In the genomic region with DNA sequence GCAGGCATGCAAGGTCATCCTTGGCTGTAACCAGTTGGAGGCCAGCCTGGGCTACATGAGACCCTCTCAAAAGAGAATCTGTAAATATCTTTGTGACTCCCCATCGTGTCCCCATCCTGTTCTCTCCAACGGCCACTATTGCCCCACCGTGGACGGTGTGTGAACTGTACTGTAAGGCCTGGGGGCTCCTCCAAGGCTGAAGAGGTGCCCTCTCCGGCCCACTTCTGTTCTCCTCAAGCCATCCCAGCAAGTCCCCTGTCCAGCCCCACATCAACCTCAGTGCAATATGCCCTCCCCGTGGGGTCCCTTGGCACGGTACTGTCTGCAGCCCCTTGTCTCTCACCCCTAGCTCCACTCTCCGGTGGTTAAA, we compare ENCODE assay signal across 8 mouse cellular contexts. TPM values are rescaled to one million over a fixed set of nuclear protein-coding genes. Genes with fewer than 3 reads are reported as not detected.
DNase-seq lines count a peak whose midpoint lies in the region; ATAC-seq and TF ChIP-seq lines count a peak whose summit lies in the region.

No protein-coding gene starts in this region.

- H3K4me3 ChIP-seq in kidney, embryonic 14.5 days (ENCODE audit: low read length) = peak overlapping the region; percentile 99; the same call in 1 of the 2 replicates
- peak overlapping the region; percentile 70 to 74; a peak in 3 of 4 replicates for H3K4me3 ChIP-seq in ES-E14 (ENCODE audit: insufficient read depth in 1 of 2, low read depth in 1 of 2, low read length in 2 of 2, poor library complexity in 1 of 2, severe bottlenecking in 1 of 2)
- H3K4me3 ChIP-seq in embryonic facial prominence, embryonic 14.5 days (ENCODE audit: low read depth, low read length) = peak overlapping the region; percentile 97
- peak overlapping the region; percentile 84 for H3K4me3 ChIP-seq in intestine, embryonic 15.5 days (replicated peaks)
- H3K4me3 ChIP-seq in neural tube, embryonic 13.5 days = peak overlapping the region; percentile 90

- peak overlapping the region; percentile 93; the same call in 1 of the 2 replicates for H3K9ac ChIP-seq in kidney, embryonic 14.5 days (ENCODE audit: low read depth, low read length)
- peak overlapping the region; percentile 83; the same call in 1 of the 2 replicates for H3K9ac ChIP-seq in ES-E14 (ENCODE audit: insufficient read depth, low read depth, low read length, poor library complexity, severe bottlenecking)
- H3K9ac ChIP-seq in embryonic facial prominence, embryonic 14.5 days (ENCODE audit: low read depth, low read length) = peak overlapping the region; percentile 66
- H3K9ac ChIP-seq in intestine, embryonic 15.5 days = peak overlapping the region; percentile 52
- H3K9ac ChIP-seq in neural tube, embryonic 13.5 days = peak overlapping the region; percentile 53

- no peak for DNase-seq in kidney, adult 11 months
- DNase-seq in ES-E14 (ENCODE audit: low read depth, low spot score) = no peak
- no peak for DNase-seq in embryonic facial prominence, embryonic 14.5 days (ENCODE audit: low spot score)
- DNase-seq in spleen, postnatal 14 days (ENCODE audit: low spot score in 2 of 2) = no peak
- no peak for DNase-seq in gastrocnemius, postnatal 25 days

- peak overlapping the region; percentile 76 for H3K4me2 ChIP-seq in kidney, embryonic 14.5 days (replicated peaks; ENCODE audit: low read depth, low read length)
- peak overlapping the region; percentile 72 for H3K4me2 ChIP-seq in embryonic facial prominence, embryonic 14.5 days (ENCODE audit: low read depth, low read length)
- H3K4me2 ChIP-seq in intestine, embryonic 15.5 days (replicated peaks) = peak overlapping the region; percentile 66
- peak overlapping the region; percentile 87 for H3K4me2 ChIP-seq in neural tube, embryonic 13.5 days

- ATAC-seq in kidney, embryonic 14.5 days (ENCODE audit: low FRiP score, low TSS enrichment) = no peak
- ATAC-seq in embryonic facial prominence, embryonic 14.5 days (ENCODE audit: low read depth) = no peak
- no peak for ATAC-seq in intestine, embryonic 15.5 days
- ATAC-seq in neural tube, embryonic 13.5 days (ENCODE audit: low read depth) = no peak

- peaks cover 49% of the 10 kb centered on the region for H3K36me3 ChIP-seq in kidney, embryonic 14.5 days (ENCODE audit: control insufficient read depth, insufficient read depth, low read length)
- peaks cover 41% of the 10 kb centered on the region for H3K36me3 ChIP-seq in ES-E14 (ENCODE audit: control insufficient read depth, insufficient read depth, low read length, poor library complexity, severe bottlenecking)
- H3K36me3 ChIP-seq in embryonic facial prominence, embryonic 14.5 days (ENCODE audit: control insufficient read depth, insufficient read depth, low read length) = peaks cover 58% of the 10 kb centered on the region
- H3K36me3 ChIP-seq in intestine, embryonic 15.5 days = peaks cover 38% of the 10 kb centered on the region
- H3K36me3 ChIP-seq in neural tube, embryonic 13.5 days = peaks cover 66% of the 10 kb centered on the region

- peaks cover 32% of the 10 kb centered on the region for H3K4me1 ChIP-seq in kidney, embryonic 14.5 days (ENCODE audit: control insufficient read depth, insufficient read depth, low read length)
- peaks cover 0 to 22% of the 10 kb centered on the region in 2 experiments; a peak in 2 of 4 replicates for H3K4me1 ChIP-seq in ES-E14 (ENCODE audit: control insufficient read depth in 2 of 2, insufficient read depth in 2 of 2, low read length in 2 of 2, poor library complexity in 1 of 2)
- peaks cover 12% of the 10 kb centered on the region; the same call in 1 of the 2 replicates for H3K4me1 ChIP-seq in embryonic facial prominence, embryonic 14.5 days (ENCODE audit: control insufficient read depth, insufficient read depth, low read length)
- H3K4me1 ChIP-seq in intestine, embryonic 15.5 days (replicated peaks) = peaks cover 47% of the 10 kb centered on the region
- peaks cover 37% of the 10 kb centered on the region for H3K4me1 ChIP-seq in neural tube, embryonic 13.5 days (replicated peaks)

- H3K9me3 ChIP-seq in kidney, embryonic 14.5 days (ENCODE audit: control insufficient read depth, low read length) = no peaks in the 10 kb centered on the region
- H3K9me3 ChIP-seq in ES-E14 (ENCODE audit: control insufficient read depth, insufficient read depth, low read depth, low read length) = no peaks in the 10 kb centered on the region
- H3K9me3 ChIP-seq in embryonic facial prominence, embryonic 14.5 days (ENCODE audit: control insufficient read depth, low read length) = no peaks in the 10 kb centered on the region
- H3K9me3 ChIP-seq in intestine, embryonic 15.5 days = no peaks in the 10 kb centered on the region
- H3K9me3 ChIP-seq in neural tube, embryonic 13.5 days = no peaks in the 10 kb centered on the region

- H3K27me3 ChIP-seq in kidney, embryonic 14.5 days (ENCODE audit: control insufficient read depth, insufficient read depth, low read length) = no peaks in the 10 kb centered on the region
- H3K27me3 ChIP-seq in embryonic facial prominence, embryonic 14.5 days (replicated peaks; ENCODE audit: control insufficient read depth, insufficient read depth, low read length) = no peaks in the 10 kb centered on the region
- H3K27me3 ChIP-seq in intestine, embryonic 15.5 days (replicated peaks) = no peaks in the 10 kb centered on the region
- H3K27me3 ChIP-seq in neural tube, embryonic 13.5 days = no peaks in the 10 kb centered on the region

- 34% methylated on average over 8 of the region's 8 CpGs for WGBS in kidney, embryonic 14.5 days
- WGBS in embryonic facial prominence, embryonic 14.5 days = 33% methylated on average over 8 of the region's 8 CpGs
- WGBS in intestine, embryonic 15.5 days = 37% methylated on average over 8 of the region's 8 CpGs
- 33% methylated on average over 8 of the region's 8 CpGs for WGBS in neural tube, embryonic 13.5 days

- in situ Hi-C loops in ES-E14 (cut with MboI; ENCODE audit: low sequenced_read_pairs in 2 of 2, unreplicated experiment in 2 of 2) = no loop called here

- peak overlapping the region; percentile 85 for H3K27ac ChIP-seq in kidney, embryonic 14.5 days (ENCODE audit: low read depth, low read length)
- no peak overlapping the region for H3K27ac ChIP-seq in ES-E14 (ENCODE audit: insufficient read depth, low read depth, low read length, poor library complexity, severe bottlenecking)
- H3K27ac ChIP-seq in embryonic facial prominence, embryonic 14.5 days (replicated peaks; ENCODE audit: low read depth, low read length) = peak overlapping the region; percentile 93
- H3K27ac ChIP-seq in intestine, embryonic 15.5 days = peak overlapping the region; percentile 84; the same call in 1 of the 2 replicates
- peak overlapping the region; percentile 89 for H3K27ac ChIP-seq in neural tube, embryonic 13.5 days (replicated peaks)

TF ChIP-seq in ES-E14, 5 proteins besides CTCF, POLR2A, EP300 and RAD21:
- TF ChIP-seq HCFC1 (IDR thresholded peaks at IDR 0.05; ENCODE audit: borderline replicate concordance, insufficient read depth, low read length) (no peak), ZC3H11A (IDR thresholded peaks at IDR 0.05; ENCODE audit: borderline replicate concordance, low read depth, low read length) (no peak), CHD2 (IDR thresholded peaks at IDR 0.05; ENCODE audit: low read depth, low read length) (no peak), ZNF384 (IDR thresholded peaks at IDR 0.05; ENCODE audit: low read depth, low read length) (no peak), MAFK (IDR thresholded peaks at IDR 0.05; ENCODE audit: insufficient read depth, low read depth, low read length) (no peak)

RNA-seq across cellular contexts. Expression of a gene that starts 1.6 kb away (rescaled TPM):
- 21.4 and 29.6 TPM in 2 replicates for polyA plus RNA-seq in kidney, embryonic 14.5 days (2014; fragmentation: Nextera tagmentation; extraction: Ambion mirVana)
- 53.1 and 54.9 TPM in 2 replicates for total RNA-seq in ES-E14 (2012; rRNA removed)
- polyA plus RNA-seq in embryonic facial prominence, embryonic 14.5 days (2014; fragmentation: Nextera tagmentation; extraction: Ambion mirVana) = 27.0 and 27.5 TPM in 2 replicates
- 38.7 and 39.5 TPM in 2 replicates for polyA plus RNA-seq in intestine, embryonic 15.5 days (2015; fragmentation: Nextera tagmentation; extraction: Ambion mirVana)
- polyA plus RNA-seq in neural tube, embryonic 13.5 days (2015; fragmentation: Nextera tagmentation; extraction: Ambion mirVana) = 32.5 and 42.5 TPM in 2 replicates
- total RNA-seq in gastrocnemius, postnatal 25 days (2021) = 1 to 10 TPM; 7.9 to 8.3 TPM

RNA-seq across cellular contexts. Expression of a gene that starts 9.2 kb away (rescaled TPM):
- 8.7 and 10.1 TPM in 2 replicates for polyA plus RNA-seq in kidney, embryonic 14.5 days (2014; fragmentation: Nextera tagmentation; extraction: Ambion mirVana)
- 2.3 and 4.5 TPM in 2 replicates for total RNA-seq in ES-E14 (2012; rRNA removed)
- 6.7 and 8.7 TPM in 2 replicates for polyA plus RNA-seq in embryonic facial prominence, embryonic 14.5 days (2014; fragmentation: Nextera tagmentation; extraction: Ambion mirVana)
- polyA plus RNA-seq in intestine, embryonic 15.5 days (2015; fragmentation: Nextera tagmentation; extraction: Ambion mirVana) = 21.3 and 21.7 TPM in 2 replicates
- 4.5 and 4.8 TPM in 2 replicates for polyA plus RNA-seq in neural tube, embryonic 13.5 days (2015; fragmentation: Nextera tagmentation; extraction: Ambion mirVana)
- total RNA-seq in gastrocnemius, postnatal 25 days (2021) = under 1 TPM; 0.83 to 1.00 TPM

RNA-seq across cellular contexts. Expression of a gene that starts 23.8 kb away (rescaled TPM):
- polyA plus RNA-seq in kidney, embryonic 14.5 days (2014; fragmentation: Nextera tagmentation; extraction: Ambion mirVana) = 0.05 and 0.07 TPM in 2 replicates
- total RNA-seq in ES-E14 (2012; rRNA removed) = 0.09 and 0.16 TPM in 2 replicates
- polyA plus RNA-seq in embryonic facial prominence, embryonic 14.5 days (2014; fragmentation: Nextera tagmentation; extraction: Ambion mirVana) = 0.04 and 0.14 TPM in 2 replicates
- polyA plus RNA-seq in intestine, embryonic 15.5 days (2015; fragmentation: Nextera tagmentation; extraction: Ambion mirVana) = 0.06 TPM in 1 of 2 replicates, not detected in the other
- not detected in 2 replicates for polyA plus RNA-seq in neural tube, embryonic 13.5 days (2015; fragmentation: Nextera tagmentation; extraction: Ambion mirVana)
- 1 to 10 TPM; 1.0 to 1.3 TPM for total RNA-seq in gastrocnemius, postnatal 25 days (2021)

RNA-seq across cellular contexts. Expression of a gene that starts 26.6 kb away (rescaled TPM):
- polyA plus RNA-seq in kidney, embryonic 14.5 days (2014; fragmentation: Nextera tagmentation; extraction: Ambion mirVana) = 25.4 and 60.7 TPM in 2 replicates
- total RNA-seq in ES-E14 (2012; rRNA removed) = 27.3 and 34.6 TPM in 2 replicates
- polyA plus RNA-seq in embryonic facial prominence, embryonic 14.5 days (2014; fragmentation: Nextera tagmentation; extraction: Ambion mirVana) = 48.4 and 56.3 TPM in 2 replicates
- 41.2 and 42.7 TPM in 2 replicates for polyA plus RNA-seq in intestine, embryonic 15.5 days (2015; fragmentation: Nextera tagmentation; extraction: Ambion mirVana)
- 99.3 and 102 TPM in 2 replicates for polyA plus RNA-seq in neural tube, embryonic 13.5 days (2015; fragmentation: Nextera tagmentation; extraction: Ambion mirVana)
- 10 to 100 TPM; 20.3 to 20.6 TPM for total RNA-seq in gastrocnemius, postnatal 25 days (2021)

RNA-seq across cellular contexts. Expression of a gene that starts 27.9 kb away (rescaled TPM):
- 7.6 and 11.6 TPM in 2 replicates for polyA plus RNA-seq in kidney, embryonic 14.5 days (2014; fragmentation: Nextera tagmentation; extraction: Ambion mirVana)
- 5.2 and 15.2 TPM in 2 replicates for total RNA-seq in ES-E14 (2012; rRNA removed)
- 8.1 and 9.9 TPM in 2 replicates for polyA plus RNA-seq in embryonic facial prominence, embryonic 14.5 days (2014; fragmentation: Nextera tagmentation; extraction: Ambion mirVana)
- polyA plus RNA-seq in intestine, embryonic 15.5 days (2015; fragmentation: Nextera tagmentation; extraction: Ambion mirVana) = 47.0 and 53.3 TPM in 2 replicates
- 2.3 and 3.3 TPM in 2 replicates for polyA plus RNA-seq in neural tube, embryonic 13.5 days (2015; fragmentation: Nextera tagmentation; extraction: Ambion mirVana)
- total RNA-seq in gastrocnemius, postnatal 25 days (2021) = not detected
